Mouse (Mus musculus) intestine, embryonic 14.5 days (tissue): ENCODE data around the gene Slc25a54. TPM values are rescaled to one million over a fixed set of nuclear protein-coding genes. Genes with fewer than 3 reads are reported as not detected.
A peak's percentile ranks its signal among the peaks of the same experiment; 100 is the strongest.

Experiments
- ATAC-seq: fragments of 200-750 bp; cut with Nextera tagmentation; replicated peaks from 2 replicates; pipeline ENCODE4 v1.8.0; 2017; ENCODE audit warnings: low read depth, moderate number of reproducible peaks, moderate TSS enrichment, moderate library complexity; ENCODE audit not compliant: low FRiP score, low TSS enrichment
- DNase-seq: peaks from one replicate; pipeline ENCODE4 v3.0.0-alpha.2; 2018; ENCODE audit warnings: low spot score
- H3K27ac ChIP-seq: fragments of 300-500 bp; sonication (generic); 2 replicates; pipeline ENCODE4 v1.5.1; 2014; ENCODE audit warnings: low read depth, mild to moderate bottlenecking, control low read depth
- H3K27me3 ChIP-seq: fragments of 300-500 bp; sonication (generic); replicated peaks from 2 replicates; pipeline ENCODE4 v1.6.1; 2014; ENCODE audit warnings: low read length, control low read depth; ENCODE audit not compliant: control insufficient read depth, insufficient read depth
- H3K36me3 ChIP-seq: fragments of 300-500 bp; sonication (generic); 2 replicates; pipeline ENCODE4 v1.6.1; 2014; ENCODE audit warnings: low read length, control low read depth; ENCODE audit not compliant: control insufficient read depth, insufficient read depth
- H3K4me1 ChIP-seq: fragments of 300-500 bp; sonication (generic); replicated peaks from 2 replicates; pipeline ENCODE4 v1.6.1; 2014; ENCODE audit warnings: low read length, control low read depth, mixed read lengths; ENCODE audit not compliant: control insufficient read depth, insufficient read depth
- H3K4me2 ChIP-seq: fragments of 300-500 bp; sonication (generic); 2 replicates; pipeline ENCODE4 v1.6.1; 2014; ENCODE audit warnings: low read length
- H3K4me3 ChIP-seq: fragments of 300-500 bp; sonication (generic); 2 replicates; pipeline ENCODE4 v1.5.1; 2014; ENCODE audit warnings: low read depth, low read length, control low read depth, mixed read lengths
- H3K9ac ChIP-seq: fragments of 300-500 bp; sonication (generic); 2 replicates; pipeline ENCODE4 v1.6.1; 2014; ENCODE audit warnings: mild to moderate bottlenecking, low read length
- H3K9me3 ChIP-seq: fragments of 300-500 bp; sonication (generic); 2 replicates; pipeline ENCODE4 v1.6.1; 2016; ENCODE audit warnings: low read length, control low read depth; ENCODE audit not compliant: control insufficient read depth
- WGBS: fragments of 180-500 bp; shearing (Covaris S2); extraction: QIAGEN DNeasy Blood & Tissue Kit; methylation state at CpG from one replicate; pipeline ENCODE4 v1.1.7; 2014; 5-methylcytosine and 5-hydroxymethylcytosine counted together
- polyA plus RNA-seq: library from polyadenylated mRNA; unstranded; fragments of >200 nt; fragmentation: Nextera tagmentation; extraction: Ambion mirVana; gene quantifications from 2 replicates; pipeline ENCODE4 v1.2.1, GENCODE M21; 2014

Gene Slc25a54
- polyA plus RNA-seq, 1 experiment from 2014 or later: not detected

DNA sequence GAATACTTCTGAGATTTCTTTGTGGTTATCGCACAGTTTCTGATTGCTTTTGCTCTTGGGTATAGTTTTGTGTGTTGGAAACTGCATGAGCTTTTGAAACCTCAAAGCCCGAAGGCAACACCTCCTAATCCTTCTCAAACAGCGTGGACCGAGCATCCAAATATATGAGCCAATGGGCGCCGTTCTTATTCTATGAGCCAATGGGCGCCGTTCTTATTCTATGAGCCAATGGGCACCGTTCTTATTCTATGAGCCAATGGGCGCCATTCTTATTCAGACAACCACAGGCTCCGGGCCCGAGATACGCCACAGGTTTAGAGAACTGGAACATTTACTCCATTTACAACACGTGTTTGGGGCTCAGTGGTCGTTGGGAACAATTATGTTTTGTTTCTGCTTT, 53.8 kb downstream of the Slc25a54 start:
- Histone ChIP-seq H3K36me3 (peaks cover 14% of the 10 kb centered on the region; the same call in 1 of the 2 replicates), H3K4me3 (no peak overlapping the region), H3K4me1 (0 out of 2 replicates have a peak, but pooled peaks cover 2% of the 10 kb centered on the region), H3K4me2 (no peak overlapping the region), H3K9me3 (peaks cover 3% of the 10 kb centered on the region; the same call in 1 of the 2 replicates), H3K9ac (no peak overlapping the region), H3K27me3 (no peaks in the 10 kb centered on the region), H3K27ac (no peak overlapping the region)
- ATAC-seq (no peak), DNase-seq (no peak)
- WGBS: 96% methylated on average over 15 of the region's 15 CpGs

DNA sequence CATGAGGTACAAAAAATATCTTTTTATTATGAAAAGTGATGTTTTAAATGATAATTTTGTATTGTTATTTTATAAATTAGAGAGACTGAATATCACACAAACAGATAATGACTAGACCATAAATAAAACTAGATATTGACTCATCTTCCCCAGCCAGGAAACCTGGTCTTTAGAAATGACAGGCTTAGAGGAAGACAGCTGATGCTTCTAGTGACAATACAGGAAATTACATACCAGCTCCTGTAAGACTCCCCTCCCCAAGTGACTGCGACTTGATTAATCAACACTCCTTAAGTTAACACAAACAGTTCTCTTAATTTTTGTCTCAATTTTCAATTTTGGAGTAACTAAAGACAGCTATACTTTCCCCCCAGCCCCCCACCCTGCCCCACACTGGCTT, 55.1 kb downstream of the Slc25a54 start:
- Histone ChIP-seq H3K4me2 (no peak overlapping the region), H3K27ac (no peak overlapping the region), H3K9me3 (peaks cover 3% of the 10 kb centered on the region; the same call in 1 of the 2 replicates), H3K4me3 (no peak overlapping the region), H3K9ac (no peak overlapping the region), H3K4me1 (no peaks in the 10 kb centered on the region), H3K27me3 (no peaks in the 10 kb centered on the region), H3K36me3 (peaks cover 14% of the 10 kb centered on the region; the same call in 1 of the 2 replicates)
- ATAC-seq: no peak
- WGBS: 88% methylated on average over 1 of the region's 1 CpGs
- no peak for DNase-seq

DNA sequence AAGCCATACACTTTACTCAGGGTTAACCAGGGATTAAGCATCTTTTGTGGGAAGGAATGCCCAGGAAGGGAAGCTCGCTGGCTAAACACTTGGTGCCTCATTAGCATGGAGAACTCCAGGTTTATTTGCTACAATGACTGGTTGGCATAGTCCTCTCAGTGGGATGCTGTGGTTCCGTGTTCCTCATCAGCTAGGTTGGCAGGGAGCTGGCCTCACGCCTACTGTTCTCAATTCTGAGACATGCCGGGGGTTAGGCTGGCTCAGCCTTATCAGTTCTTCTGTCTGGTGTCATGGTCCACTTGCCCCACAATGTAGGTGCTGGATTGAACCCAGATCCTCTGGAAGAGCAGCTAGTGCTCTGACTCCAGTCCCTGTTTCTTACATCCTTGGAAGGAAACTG, 72.3 kb downstream of the Slc25a54 start:
- Histone ChIP-seq H3K4me3 (no peak overlapping the region), H3K27ac (no peak overlapping the region), H3K9ac (no peak overlapping the region), H3K36me3 (peaks cover 15% of the 10 kb centered on the region), H3K4me2 (no peak overlapping the region), H3K4me1 (no peaks in the 10 kb centered on the region), H3K9me3 (no peaks in the 10 kb centered on the region), H3K27me3 (no peaks in the 10 kb centered on the region)
- WGBS: 92% methylated on average over 4 of the region's 4 CpGs
- ATAC-seq (no peak), DNase-seq (no peak)

DNA sequence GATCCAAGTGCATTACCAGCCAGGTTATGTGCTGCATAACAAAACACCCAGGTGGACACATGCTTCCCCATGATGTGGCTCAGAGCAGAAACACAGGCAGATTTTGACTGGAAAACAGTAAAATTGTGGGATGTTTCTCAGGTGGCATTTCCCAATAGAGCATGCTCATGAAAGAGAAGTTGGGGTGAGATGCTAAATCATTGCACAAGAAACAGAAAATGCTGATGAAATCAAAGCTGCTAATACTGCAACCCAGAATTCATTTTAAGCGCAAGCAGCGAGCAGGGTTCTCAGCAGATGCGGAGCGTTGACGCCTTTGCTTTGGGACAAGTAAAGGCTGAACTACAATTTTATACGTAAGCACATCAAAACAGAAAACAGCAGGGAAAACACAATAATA, 73.1 kb downstream of the Slc25a54 start:
- Histone ChIP-seq H3K9me3 (no peaks in the 10 kb centered on the region), H3K4me3 (no peak overlapping the region), H3K4me2 (no peak overlapping the region), H3K9ac (no peak overlapping the region), H3K36me3 (peaks cover 17% of the 10 kb centered on the region), H3K27ac (no peak overlapping the region), H3K27me3 (no peaks in the 10 kb centered on the region), H3K4me1 (no peaks in the 10 kb centered on the region)
- WGBS: 97% methylated on average over 6 of the region's 6 CpGs
- no peak for ATAC-seq
- DNase-seq: no peak

DNA sequence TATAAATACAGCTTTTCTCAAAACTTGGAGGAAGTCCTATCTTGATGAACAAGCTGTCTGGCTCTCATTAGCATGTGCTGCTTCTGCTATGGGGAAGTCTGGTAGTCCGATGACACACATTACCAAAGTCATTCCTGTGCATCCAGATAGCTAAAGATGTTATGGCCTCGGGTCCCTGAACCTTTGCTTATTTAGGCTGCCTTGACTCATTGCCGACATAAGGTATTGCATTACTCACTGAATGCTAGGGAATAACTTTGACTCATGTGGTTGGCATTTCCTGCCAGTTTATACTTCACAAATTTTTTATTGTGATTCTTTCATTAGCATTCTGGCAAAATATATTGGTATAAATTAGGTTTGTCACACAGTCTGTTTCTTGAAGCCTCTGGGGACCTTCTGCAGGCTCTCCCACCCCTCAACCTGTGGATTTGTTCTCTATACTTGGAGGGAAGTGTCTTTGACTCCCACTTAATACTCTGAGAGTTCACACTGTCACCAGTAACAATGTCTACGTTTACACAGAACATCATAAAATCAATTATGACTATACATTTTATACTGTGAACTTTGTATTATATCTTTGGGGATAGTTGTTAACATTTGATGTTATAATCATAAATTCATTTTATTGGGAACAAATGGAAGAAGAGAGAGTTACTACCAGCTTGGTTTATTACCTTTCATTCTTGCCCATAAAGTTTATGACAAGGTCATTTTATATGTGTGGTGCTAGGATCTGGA, 75.8 kb downstream of the Slc25a54 start:
- WGBS: 81% methylated on average over 4 of the region's 4 CpGs
- Histone ChIP-seq H3K4me3 (no peak overlapping the region), H3K9ac (no peak overlapping the region), H3K4me1 (no peaks in the 10 kb centered on the region), H3K36me3 (peaks cover 41% of the 10 kb centered on the region), H3K27me3 (no peaks in the 10 kb centered on the region), H3K9me3 (no peaks in the 10 kb centered on the region), H3K27ac (no peak overlapping the region), H3K4me2 (no peak overlapping the region)
- peak; percentile 35 for DNase-seq
- no peak for ATAC-seq

DNA sequence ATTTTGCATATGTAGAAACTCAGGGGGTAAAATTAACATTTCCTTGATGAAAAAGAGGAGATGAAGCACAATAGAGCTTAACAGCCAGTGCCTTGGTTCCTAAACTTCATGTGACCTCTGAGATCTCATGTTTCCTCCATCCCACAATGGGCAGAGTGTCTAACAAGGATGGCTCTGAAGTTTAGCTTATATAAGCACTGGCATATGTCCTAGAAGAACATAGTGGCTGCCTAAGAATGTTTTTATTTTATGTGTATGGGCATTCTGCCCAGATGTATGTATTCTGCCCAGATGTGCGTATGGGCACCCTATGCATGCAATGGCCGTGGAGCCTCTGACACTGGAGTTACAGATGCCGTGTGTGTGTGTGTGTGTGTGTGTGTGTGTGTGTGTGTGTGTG, 77.2 kb downstream of the Slc25a54 start:
- H3K9ac ChIP-seq: no peak overlapping the region
- H3K4me2 ChIP-seq: no peak overlapping the region
- H3K27ac ChIP-seq: no peak overlapping the region
- no peaks in the 10 kb centered on the region for H3K4me1 ChIP-seq
- 81% methylated on average over 3 of the region's 3 CpGs for WGBS
- ATAC-seq: no peak
- H3K4me3 ChIP-seq: no peak overlapping the region
- no peaks in the 10 kb centered on the region for H3K9me3 ChIP-seq
- peak; percentile 7 for DNase-seq
- peaks cover 47% of the 10 kb centered on the region for H3K36me3 ChIP-seq
- H3K27me3 ChIP-seq: no peaks in the 10 kb centered on the region

DNA sequence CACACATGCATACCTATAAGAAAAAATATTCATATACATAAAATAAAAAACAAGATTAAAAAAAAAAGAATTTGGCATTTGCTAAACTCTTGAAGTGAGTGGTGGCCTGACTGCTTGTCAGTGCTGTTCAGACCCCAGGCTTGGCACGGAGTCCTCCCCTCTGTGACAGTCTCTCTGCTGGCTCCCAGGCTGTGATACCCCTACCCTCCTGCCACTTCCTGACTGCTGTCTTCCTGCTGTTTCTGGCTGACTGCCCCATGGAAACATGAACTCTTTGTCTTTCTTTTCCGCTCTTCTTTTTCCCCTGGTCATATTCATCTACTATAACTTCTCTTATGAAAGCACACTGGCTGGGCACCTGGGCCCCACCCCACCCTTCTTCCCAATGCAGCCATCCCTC, 83.8 kb downstream of the Slc25a54 start:
- no peak overlapping the region for H3K9ac ChIP-seq
- WGBS: 93% methylated on average over 2 of the region's 2 CpGs
- ATAC-seq (no peak), DNase-seq (no peak)
- peaks cover 67% of the 10 kb centered on the region for H3K36me3 ChIP-seq
- H3K27ac ChIP-seq: no peak overlapping the region
- H3K4me3 ChIP-seq: no peak overlapping the region
- H3K4me1 ChIP-seq: no peaks in the 10 kb centered on the region
- no peaks in the 10 kb centered on the region for H3K27me3 ChIP-seq
- no peaks in the 10 kb centered on the region for H3K9me3 ChIP-seq
- no peak overlapping the region for H3K4me2 ChIP-seq

DNA sequence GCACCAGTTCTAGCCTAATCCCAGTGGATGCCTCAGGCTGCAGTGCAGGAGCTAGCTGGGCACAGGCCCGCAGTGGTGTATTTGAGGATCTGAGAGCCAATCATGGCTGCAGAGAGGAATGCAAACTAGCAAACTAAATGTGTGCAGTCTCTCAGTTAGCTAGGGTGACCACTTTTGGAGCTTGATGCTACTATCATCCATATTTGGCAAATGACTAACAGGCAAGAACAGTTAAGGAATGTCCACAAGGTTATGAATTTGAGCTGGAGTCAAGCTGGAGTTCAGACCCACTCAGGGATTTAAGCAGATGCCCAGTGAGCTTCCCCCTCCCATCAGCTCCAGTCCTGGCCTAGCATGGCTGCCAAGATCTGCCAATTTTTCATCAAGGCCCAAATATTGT, 84.4 kb downstream of the Slc25a54 start:
- peaks cover 62% of the 10 kb centered on the region for H3K36me3 ChIP-seq
- no peaks in the 10 kb centered on the region for H3K9me3 ChIP-seq
- H3K4me3 ChIP-seq: no peak overlapping the region
- no peak overlapping the region for H3K9ac ChIP-seq
- no peaks in the 10 kb centered on the region for H3K27me3 ChIP-seq
- H3K4me2 ChIP-seq: no peak overlapping the region
- no peak overlapping the region for H3K27ac ChIP-seq
- H3K4me1 ChIP-seq: no peaks in the 10 kb centered on the region
- WGBS: 93% methylated on average over 1 of the region's 1 CpGs
- ATAC-seq (no peak), DNase-seq (no peak)

DNA sequence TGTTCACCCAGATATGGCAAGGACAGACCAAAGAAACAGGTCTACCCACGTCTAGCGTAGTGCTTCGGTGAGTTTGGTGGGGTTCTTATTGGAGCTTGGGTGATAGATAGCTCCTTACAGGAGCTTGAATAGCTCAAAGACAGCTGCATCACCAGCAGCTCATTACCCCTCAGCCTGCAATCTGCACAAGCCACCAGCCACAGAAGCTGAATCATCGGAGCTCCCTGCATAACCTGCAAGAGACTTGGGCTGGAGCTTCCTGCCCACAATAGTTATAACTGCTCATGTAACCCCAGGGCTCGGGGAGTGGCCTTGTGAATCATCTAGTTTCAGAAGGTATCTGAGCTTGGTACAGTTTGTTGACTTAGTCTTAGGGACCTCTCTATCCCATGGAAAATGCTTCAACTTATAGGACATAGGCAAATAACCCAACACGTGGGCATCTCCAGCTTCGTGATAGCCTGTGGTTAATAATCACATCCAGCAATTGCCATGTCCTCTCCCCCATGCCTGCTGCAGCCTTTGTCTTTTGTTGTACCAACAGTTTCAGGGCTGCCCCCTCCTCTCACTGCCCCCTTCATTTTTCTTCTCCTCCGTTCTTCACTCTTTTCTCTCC, 85.1 kb downstream of the Slc25a54 start:
- Histone ChIP-seq H3K4me2 (no peak overlapping the region), H3K36me3 (peaks cover 56% of the 10 kb centered on the region), H3K4me3 (no peak overlapping the region), H3K9me3 (no peaks in the 10 kb centered on the region), H3K4me1 (no peaks in the 10 kb centered on the region), H3K9ac (no peak overlapping the region), H3K27ac (no peak overlapping the region), H3K27me3 (no peaks in the 10 kb centered on the region)
- ATAC-seq (no peak; the same call in 1 of the 2 replicates), DNase-seq (no peak)
- WGBS: 85% methylated on average over 8 of the region's 8 CpGs
